ENCODE assay signal across 8 mouse cellular contexts in the genomic region with DNA sequence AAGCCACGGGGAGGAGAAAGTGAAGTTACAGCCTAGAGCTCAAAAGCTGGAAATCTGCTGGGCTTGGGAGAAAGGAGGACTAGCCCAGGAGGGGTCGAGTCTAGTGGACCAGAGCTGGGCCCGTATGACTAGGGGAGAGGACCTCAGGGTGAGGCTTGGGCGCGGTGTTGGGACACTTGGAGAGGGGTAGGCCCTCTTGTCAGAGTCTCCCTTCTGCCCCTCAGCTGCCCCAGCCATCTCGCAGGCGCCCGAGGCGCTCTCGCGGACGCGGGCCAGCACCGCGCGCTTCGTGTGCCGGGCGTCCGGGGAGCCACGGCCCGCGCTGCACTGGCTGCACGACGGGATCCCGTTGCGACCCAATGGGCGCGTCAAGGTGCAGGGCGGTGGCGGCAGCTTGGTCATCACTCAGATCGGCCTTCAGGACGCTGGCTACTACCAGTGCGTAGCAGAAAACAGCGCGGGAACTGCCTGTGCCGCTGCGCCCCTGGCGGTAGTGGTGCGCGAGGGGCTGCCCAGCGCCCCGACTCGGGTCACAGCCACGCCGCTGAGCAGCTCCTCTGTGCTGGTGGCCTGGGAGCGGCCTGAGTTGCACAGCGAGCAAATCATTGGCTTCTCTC. TPM values are rescaled to one million over a fixed set of nuclear protein-coding genes. Genes with fewer than 3 reads are reported as not detected.
DNase-seq lines count a peak whose midpoint lies in the region; ATAC-seq lines count a peak whose summit lies in the region.

No protein-coding gene starts in this region.

- DNase-seq in cerebellum, adult 11 months = no peak
- DNase-seq in adrenal gland, adult 2 months = peak; percentile 70
- peak; percentile 72 for DNase-seq in liver, embryonic 11.5 days (ENCODE audit: low spot score)
- peak; percentile 86 for DNase-seq in neural tube, embryonic 10.5 days (ENCODE audit: extremely low spot score, low spot score)
- no peak for DNase-seq in adipocyte (ENCODE audit: low spot score)

- peak overlapping the region; percentile 45 for H3K4me3 ChIP-seq in embryonic facial prominence, embryonic 13.5 days
- H3K4me3 ChIP-seq in hindbrain, embryonic 13.5 days = peak overlapping the region; percentile 43
- H3K4me3 ChIP-seq in liver, embryonic 11.5 days (ENCODE audit: low read depth, low read length) = peak overlapping the region; percentile 30

- peak; percentile 64; the same call in 1 of the 2 replicates for ATAC-seq in cerebellum, adult (ENCODE audit: insufficient number of reproducible peaks, low FRiP score, low TSS enrichment)
- ATAC-seq in embryonic facial prominence, embryonic 13.5 days (ENCODE audit: insufficient number of reproducible peaks, insufficient read depth, low FRiP score, low TSS enrichment, low read depth) = peak; percentile 39; the same call in 1 of the 2 replicates
- peak; percentile 65 for ATAC-seq in hindbrain, embryonic 13.5 days (ENCODE audit: low FRiP score)
- ATAC-seq in liver, embryonic 11.5 days (replicated peaks; ENCODE audit: low FRiP score) = 0 out of 2 replicates have a peak, but pooled peaks have one; percentile 29

- peaks cover 11% of the 10 kb centered on the region for H3K4me1 ChIP-seq in embryonic facial prominence, embryonic 13.5 days
- peaks cover 13% of the 10 kb centered on the region for H3K4me1 ChIP-seq in hindbrain, embryonic 13.5 days (replicated peaks)
- H3K4me1 ChIP-seq in liver, embryonic 11.5 days (replicated peaks; ENCODE audit: control insufficient read depth, insufficient read depth, low read length) = peaks cover 2% of the 10 kb centered on the region

- WGBS in embryonic facial prominence, embryonic 13.5 days = 4% methylated on average over 48 of the region's 48 CpGs
- 3% methylated on average over 48 of the region's 48 CpGs for WGBS in hindbrain, embryonic 13.5 days
- 3% methylated on average over 45 of the region's 48 CpGs for WGBS in liver, embryonic 11.5 days

- H3K4me2 ChIP-seq in embryonic facial prominence, embryonic 13.5 days = peak overlapping the region; percentile 77
- peak overlapping the region; percentile 87 for H3K4me2 ChIP-seq in hindbrain, embryonic 13.5 days
- H3K4me2 ChIP-seq in liver, embryonic 11.5 days = peak overlapping the region; percentile 70

- H3K9ac ChIP-seq in embryonic facial prominence, embryonic 13.5 days = peak overlapping the region; percentile 73
- H3K9ac ChIP-seq in hindbrain, embryonic 13.5 days = peak overlapping the region; percentile 78
- H3K9ac ChIP-seq in liver, embryonic 11.5 days (ENCODE audit: low read depth, low read length) = no peak overlapping the region

- peaks cover 63% of the 10 kb centered on the region for H3K36me3 ChIP-seq in embryonic facial prominence, embryonic 13.5 days
- peaks cover 12% of the 10 kb centered on the region for H3K36me3 ChIP-seq in hindbrain, embryonic 13.5 days
- peaks cover 2% of the 10 kb centered on the region; the same call in 1 of the 2 replicates for H3K36me3 ChIP-seq in liver, embryonic 11.5 days (ENCODE audit: control insufficient read depth, insufficient read depth, low read length)

- H3K27me3 ChIP-seq in embryonic facial prominence, embryonic 13.5 days = peaks cover 27% of the 10 kb centered on the region
- H3K27me3 ChIP-seq in hindbrain, embryonic 13.5 days = peaks cover 31% of the 10 kb centered on the region
- H3K27me3 ChIP-seq in liver, embryonic 11.5 days (replicated peaks; ENCODE audit: control insufficient read depth, insufficient read depth, low read length) = peaks cover 39% of the 10 kb centered on the region

- no peak overlapping the region for H3K27ac ChIP-seq in embryonic facial prominence, embryonic 13.5 days
- no peak overlapping the region for H3K27ac ChIP-seq in hindbrain, embryonic 13.5 days
- H3K27ac ChIP-seq in liver, embryonic 11.5 days (ENCODE audit: low read depth, low read length) = no peak overlapping the region

- H3K9me3 ChIP-seq in embryonic facial prominence, embryonic 13.5 days = no peaks in the 10 kb centered on the region
- H3K9me3 ChIP-seq in hindbrain, embryonic 13.5 days = no peaks in the 10 kb centered on the region
- no peaks in the 10 kb centered on the region for H3K9me3 ChIP-seq in liver, embryonic 11.5 days (ENCODE audit: control insufficient read depth, low read length)

RNA-seq across cellular contexts. Expression of a gene that starts 17.3 kb away (rescaled TPM):
- 1 to 10 TPM; 1.1 to 1.4 TPM for total RNA-seq in adrenal gland, adult 2 months (2021)
- polyA plus RNA-seq in adrenal gland, adult 2 months (2012; rRNA removed) = 2.6 and 4.8 TPM in 2 replicates
- 2.1 and 3.0 TPM in 2 replicates for polyA plus RNA-seq in embryonic facial prominence, embryonic 13.5 days (2015; fragmentation: Nextera tagmentation; extraction: Ambion mirVana)
- 13.8 and 15.5 TPM in 2 replicates for polyA plus RNA-seq in hindbrain, embryonic 13.5 days (2015; fragmentation: Nextera tagmentation; extraction: Ambion mirVana)
- 4.8 and 5.5 TPM in 2 replicates for polyA plus RNA-seq in liver, embryonic 11.5 days (2014; fragmentation: Nextera tagmentation; extraction: Ambion mirVana)

RNA-seq across cellular contexts. Expression of a gene that starts 22.4 kb away (rescaled TPM):
- 10 to 100 TPM; 22.5 to 33.7 TPM for total RNA-seq in adrenal gland, adult 2 months (2021)
- 37.5 and 38.9 TPM in 2 replicates for polyA plus RNA-seq in adrenal gland, adult 2 months (2012; rRNA removed)
- 31.0 and 31.7 TPM in 2 replicates for polyA plus RNA-seq in embryonic facial prominence, embryonic 13.5 days (2015; fragmentation: Nextera tagmentation; extraction: Ambion mirVana)
- 9.7 TPM in 2 replicates for polyA plus RNA-seq in hindbrain, embryonic 13.5 days (2015; fragmentation: Nextera tagmentation; extraction: Ambion mirVana)
- polyA plus RNA-seq in liver, embryonic 11.5 days (2014; fragmentation: Nextera tagmentation; extraction: Ambion mirVana) = 12.0 and 15.0 TPM in 2 replicates

Comparison
In these comparisons a context has a peak if more than half of its experiments do, and no peak if none do; other contexts are left out.
1. DNase-seq: peak in adrenal gland, adult 2 months (single experiment), liver, embryonic 11.5 days (single experiment) and neural tube, embryonic 10.5 days (single experiment); none in cerebellum, adult 11 months (single experiment) and adipocyte (single experiment).
2. Peak in every context shown above with its lines, with median percentiles within 50 percentile points of each other: ATAC-seq, H3K4me2 ChIP-seq and H3K4me3 ChIP-seq.